Mouse (Mus musculus): Measurements from ENCODE around the gene Bckdha. TPM values are rescaled to one million over a fixed set of nuclear protein-coding genes. Genes with fewer than 3 reads are reported as not detected.

Bckdha gene
- 48.1 and 52.9 TPM in 2 replicates for polyA plus RNA-seq (2016; fragmentation: Nextera tagmentation; extraction: Ambion mirVana)

- no peaks in the 10 kb centered on the region for H3K9me3 ChIP-seq (replicated peaks)
- WGBS: under 1% methylated on average over 50 of the region's 50 CpGs
- ATAC-seq (ENCODE audit: insufficient number of reproducible peaks, low FRiP score): peak; percentile 100
These were observed at the start of gene Bckdha, which contains the start of gene Exosc5 for GRCm38 (mm10) chr7:25658657-25659472. Gene Bckdha, minus strand, starts transcription at chr7:25658981. Gene Exosc5, plus strand, starts transcription at chr7:25659164.

GRCm38 (mm10) chr7:25707581-25708292, 49.0 kb upstream of the Bckdha start:
- Histone ChIP-seq H3K9me3 (replicated peaks) (no peaks in the 10 kb centered on the region), H3K4me3 (no peak overlapping the region), H3K36me3 (peaks cover 5% of the 10 kb centered on the region), H3K27ac (ENCODE audit: poor library complexity, severe bottlenecking) (peak overlapping the region; percentile 62), H3K4me2 (peak overlapping the region; percentile 17), H3K9ac (peak overlapping the region; percentile 34; the same call in 1 of the 2 replicates), H3K4me1 (replicated peaks) (peaks cover 84% of the 10 kb centered on the region), H3K27me3 (replicated peaks) (no peaks in the 10 kb centered on the region)
- WGBS: 47% methylated on average over 15 of the region's 15 CpGs
- peak; percentile 30 for ATAC-seq (ENCODE audit: insufficient number of reproducible peaks, low FRiP score)

More at GRCm38 (mm10) chr7:25658657-25659472, at the start of gene Bckdha, which contains the start of gene Exosc5:
- Histone ChIP-seq H3K27me3 (replicated peaks) (no peaks in the 10 kb centered on the region), H3K4me2 (peak within 1 kb of the TSS; percentile 82), H3K27ac (ENCODE audit: poor library complexity, severe bottlenecking) (peak within 1 kb of the TSS; percentile 41), H3K9ac (peak within 1 kb of the TSS; percentile 80), H3K36me3 (peaks cover 17% of the 10 kb centered on the region), H3K4me1 (replicated peaks) (peaks cover 23% of the 10 kb centered on the region), H3K4me3 (peak within 1 kb of the TSS; percentile 72)

- Histone ChIP-seq H3K9ac (no peak overlapping the region), H3K4me1 (replicated peaks) (peaks cover 73% of the 10 kb centered on the region), H3K4me3 (no peak overlapping the region), H3K4me2 (no peak overlapping the region), H3K9me3 (replicated peaks) (peaks cover 7% of the 10 kb centered on the region; the same call in 1 of the 2 replicates), H3K27ac (ENCODE audit: poor library complexity, severe bottlenecking) (peak overlapping the region; percentile 62), H3K36me3 (peaks cover 8% of the 10 kb centered on the region), H3K27me3 (replicated peaks) (no peaks in the 10 kb centered on the region)
- ATAC-seq (ENCODE audit: insufficient number of reproducible peaks, low FRiP score): no peak
- WGBS: 38% methylated on average over 7 of the region's 7 CpGs
These were observed 47.9 kb upstream of the Bckdha start for GRCm38 (mm10) chr7:25706578-25707170.

- 48% methylated on average over 6 of the region's 6 CpGs for WGBS
- Histone ChIP-seq H3K4me2 (no peak overlapping the region), H3K36me3 (peaks cover 16% of the 10 kb centered on the region), H3K9ac (no peak overlapping the region), H3K4me1 (replicated peaks) (peaks cover 65% of the 10 kb centered on the region), H3K27ac (ENCODE audit: poor library complexity, severe bottlenecking) (peak overlapping the region; percentile 62), H3K27me3 (replicated peaks) (no peaks in the 10 kb centered on the region), H3K9me3 (replicated peaks) (peaks cover 10% of the 10 kb centered on the region; the same call in 1 of the 2 replicates), H3K4me3 (no peak overlapping the region)
- no peak for ATAC-seq (ENCODE audit: insufficient number of reproducible peaks, low FRiP score)
These were observed 47.0 kb upstream of the Bckdha start for GRCm38 (mm10) chr7:25705801-25706251.

GRCm38 (mm10) chr7:25704716-25705364, 46.1 kb upstream of the Bckdha start:
- H3K27me3 ChIP-seq (replicated peaks): no peaks in the 10 kb centered on the region
- 18% methylated on average over 30 of the region's 37 CpGs for WGBS
- peaks cover 24% of the 10 kb centered on the region for H3K36me3 ChIP-seq
- no peak overlapping the region for H3K27ac ChIP-seq (ENCODE audit: poor library complexity, severe bottlenecking)
- ATAC-seq (ENCODE audit: insufficient number of reproducible peaks, low FRiP score): 0 out of 2 replicates have a peak, but pooled peaks have one; percentile 21
- 0 out of 2 replicates have a peak overlapping the region, but pooled peaks have one; percentile 5 for H3K9ac ChIP-seq
- peaks cover 10% of the 10 kb centered on the region; the same call in 1 of the 2 replicates for H3K9me3 ChIP-seq (replicated peaks)
- peaks cover 55% of the 10 kb centered on the region for H3K4me1 ChIP-seq (replicated peaks)
- peak overlapping the region; percentile 71 for H3K4me2 ChIP-seq
- peak overlapping the region; percentile 35 for H3K4me3 ChIP-seq

- H3K4me3 ChIP-seq: no peak overlapping the region
- H3K9me3 ChIP-seq (replicated peaks): peaks cover 10% of the 10 kb centered on the region; the same call in 1 of the 2 replicates
- 25% methylated on average over 10 of the region's 10 CpGs for WGBS
- H3K27me3 ChIP-seq (replicated peaks): no peaks in the 10 kb centered on the region
- peak overlapping the region; percentile 71 for H3K4me2 ChIP-seq
- H3K4me1 ChIP-seq (replicated peaks): peaks cover 51% of the 10 kb centered on the region
- no peak overlapping the region for H3K27ac ChIP-seq (ENCODE audit: poor library complexity, severe bottlenecking)
- H3K36me3 ChIP-seq: peaks cover 27% of the 10 kb centered on the region
- 0 out of 2 replicates have a peak, but pooled peaks have one; percentile 10 for ATAC-seq (ENCODE audit: insufficient number of reproducible peaks, low FRiP score)
- H3K9ac ChIP-seq: peak overlapping the region; percentile 20; the same call in 1 of the 2 replicates
These were observed 45.2 kb upstream of the Bckdha start for GRCm38 (mm10) chr7:25703793-25704494.

GRCm38 (mm10) chr7:25702350-25702749, 43.6 kb upstream of the Bckdha start:
- 97% methylated on average over 2 of the region's 2 CpGs for WGBS
- Histone ChIP-seq H3K36me3 (peaks cover 43% of the 10 kb centered on the region), H3K4me3 (no peak overlapping the region), H3K4me1 (replicated peaks) (peaks cover 42% of the 10 kb centered on the region), H3K27ac (ENCODE audit: poor library complexity, severe bottlenecking) (no peak overlapping the region), H3K9ac (no peak overlapping the region), H3K9me3 (replicated peaks) (peaks cover 10% of the 10 kb centered on the region; the same call in 1 of the 2 replicates), H3K27me3 (replicated peaks) (no peaks in the 10 kb centered on the region), H3K4me2 (no peak overlapping the region)
- no peak for ATAC-seq (ENCODE audit: insufficient number of reproducible peaks, low FRiP score)

- H3K4me2 ChIP-seq: no peak overlapping the region
- no peak for ATAC-seq (ENCODE audit: insufficient number of reproducible peaks, low FRiP score)
- H3K27me3 ChIP-seq (replicated peaks): no peaks in the 10 kb centered on the region
- H3K36me3 ChIP-seq: peaks cover 52% of the 10 kb centered on the region
- H3K27ac ChIP-seq (ENCODE audit: poor library complexity, severe bottlenecking): no peak overlapping the region
- 76% methylated on average over 12 of the region's 12 CpGs for WGBS
- peaks cover 10% of the 10 kb centered on the region; the same call in 1 of the 2 replicates for H3K9me3 ChIP-seq (replicated peaks)
- no peak overlapping the region for H3K9ac ChIP-seq
- H3K4me3 ChIP-seq: no peak overlapping the region
- peaks cover 26% of the 10 kb centered on the region for H3K4me1 ChIP-seq (replicated peaks)
These were observed 42.0 kb upstream of the Bckdha start for GRCm38 (mm10) chr7:25700732-25701131.

GRCm38 (mm10) chr7:25699851-25700250, 41.1 kb upstream of the Bckdha start:
- no peak overlapping the region for H3K27ac ChIP-seq (ENCODE audit: poor library complexity, severe bottlenecking)
- no peak overlapping the region for H3K9ac ChIP-seq
- peaks cover 57% of the 10 kb centered on the region for H3K36me3 ChIP-seq
- no peak overlapping the region for H3K4me2 ChIP-seq
- peaks cover 17% of the 10 kb centered on the region for H3K4me1 ChIP-seq (replicated peaks)
- no peak for ATAC-seq (ENCODE audit: insufficient number of reproducible peaks, low FRiP score)
- peaks cover 10% of the 10 kb centered on the region; the same call in 1 of the 2 replicates for H3K9me3 ChIP-seq (replicated peaks)
- no peaks in the 10 kb centered on the region for H3K27me3 ChIP-seq (replicated peaks)
- H3K4me3 ChIP-seq: no peak overlapping the region
- 65% methylated on average over 13 of the region's 13 CpGs for WGBS

- Histone ChIP-seq H3K9me3 (replicated peaks) (no peaks in the 10 kb centered on the region), H3K4me2 (no peak overlapping the region), H3K4me3 (no peak overlapping the region), H3K36me3 (peaks cover 52% of the 10 kb centered on the region), H3K4me1 (replicated peaks) (peaks cover 8% of the 10 kb centered on the region), H3K9ac (no peak overlapping the region), H3K27me3 (replicated peaks) (no peaks in the 10 kb centered on the region), H3K27ac (ENCODE audit: poor library complexity, severe bottlenecking) (no peak overlapping the region)
- 72% methylated on average over 8 of the region's 8 CpGs for WGBS
- no peak for ATAC-seq (ENCODE audit: insufficient number of reproducible peaks, low FRiP score)
These were observed 35.3 kb upstream of the Bckdha start for GRCm38 (mm10) chr7:25694104-25694503.
